Mouse (Mus musculus) kidney, adult 2 months (tissue): ENCODE measurements at regions not wholly inside any gene's neighbourhood (a gene's known extent, or its start where the extent isn't known, plus 50 kb on each side); places are given as distances from the start of the nearest gene placed in this dataset.

ENCODE experiments used
- CTCF ChIP-seq: fragments of 200-500 bp; conservative IDR thresholded peaks from 2 replicates; pipeline ENCODE4 v1.5.1; 2011; ENCODE audit warnings: low read depth, mild to moderate bottlenecking, control low read depth, low read length, moderate library complexity, mixed read lengths; ENCODE audit not compliant: insufficient read depth, insufficient read length
- POLR2A ChIP-seq: fragments of 200-500 bp; IDR thresholded peaks from one replicate; pipeline ENCODE4 v1.6.1; 2011; ENCODE audit warnings: low read depth, low read length, control low read depth

DNA sequence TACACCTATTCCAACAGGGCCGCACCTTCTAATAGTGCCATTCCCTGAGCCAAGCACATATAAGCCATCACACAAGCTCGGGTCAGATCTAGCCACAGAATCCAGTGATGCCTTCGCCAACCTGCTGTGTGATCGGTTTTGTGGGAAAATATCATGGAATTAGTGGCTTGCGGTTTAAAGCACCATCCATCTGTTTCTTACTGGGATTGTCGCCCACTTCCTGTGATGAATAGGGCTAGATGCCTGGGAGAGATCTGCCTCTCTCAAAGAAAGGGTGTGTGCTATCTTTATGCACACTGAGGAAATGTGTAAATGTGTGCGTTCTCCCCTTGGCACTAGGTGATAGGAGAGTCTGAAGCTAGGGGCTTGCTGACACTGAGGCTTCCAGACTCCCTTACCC, 154.5 kb upstream of the Smim23 start:
- TF ChIP-seq POLR2A, result no peak
- no peak for TF ChIP-seq CTCF
